Mouse (Mus musculus): Measurements from ENCODE around the gene Flnb.

DNA sequence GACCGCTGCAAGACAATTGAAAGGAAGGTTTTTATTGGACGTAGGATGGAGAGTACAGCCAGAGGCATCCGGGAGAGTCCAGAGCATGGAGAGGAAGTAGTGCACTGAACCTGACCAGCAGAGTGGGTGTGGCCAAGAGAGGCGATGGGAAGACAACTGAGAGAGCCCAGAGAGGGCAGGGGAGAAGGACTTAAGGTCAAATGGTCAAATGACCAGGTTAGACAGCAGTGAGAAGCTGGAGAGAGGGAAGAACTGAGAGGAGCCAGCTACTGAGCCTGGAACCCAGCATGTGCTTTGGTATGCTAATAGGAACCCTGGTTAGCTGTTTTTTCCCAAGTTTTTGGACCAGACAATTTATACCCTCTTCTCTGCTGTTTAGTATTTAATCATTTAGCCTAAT, 40.7 kb downstream of the Flnb start:
- TF ChIP-seq CTCF (conservative IDR thresholded peaks at IDR 0.05; ENCODE audit: insufficient read depth, insufficient read length, low read depth, low read length) (no peak), POLR2A (IDR thresholded peaks at IDR 0.05; ENCODE audit: low read depth, low read length) (no peak)
